Mouse (Mus musculus) urinary bladder, adult 2 months (tissue): ENCODE data around the gene Rbpms2. TPM values are rescaled to one million over a fixed set of nuclear protein-coding genes. Genes with fewer than 3 reads are reported as not detected.
"Not testable (repeated sequence)": the region's sequence is repeated elsewhere in the genome, so short reads cannot be mapped to it uniquely, and the experiment has no call there.

ENCODE experiments used
- DNase-seq: peaks from one replicate; pipeline ENCODE4 v3.0.0; 2022; ENCODE audit warnings: low spot score
- polyA plus RNA-seq: library from polyadenylated mRNA; depleted of rRNA; stranded (reverse); fragments of >200 nt; gene quantifications from 2 replicates; pipeline ENCODE4 v1.2.3, GENCODE M21; 2012

Gene Rbpms2
- polyA plus RNA-seq, 1 experiment: 142 TPM

DNA sequence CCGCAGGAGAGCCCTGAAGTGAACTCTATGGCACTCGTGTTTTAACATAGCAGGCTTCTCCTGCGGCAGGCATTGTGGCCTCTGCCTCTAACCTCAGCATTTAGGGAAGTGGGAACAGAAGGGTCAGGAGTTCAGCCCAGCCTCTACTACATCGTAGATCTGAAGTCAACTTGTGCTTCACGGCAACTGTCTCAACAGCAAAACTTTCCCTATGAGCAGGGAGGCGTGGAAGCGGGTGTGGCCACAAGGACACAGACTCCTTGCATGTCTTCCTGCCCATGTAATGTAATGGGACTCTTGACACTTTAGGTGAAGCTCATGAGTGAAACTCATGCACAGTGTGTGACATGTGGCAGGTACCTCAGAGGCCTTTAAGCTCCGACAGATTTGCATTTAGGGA lies 26.1 kb downstream of the Rbpms2 start:
- no peak for DNase-seq

DNA sequence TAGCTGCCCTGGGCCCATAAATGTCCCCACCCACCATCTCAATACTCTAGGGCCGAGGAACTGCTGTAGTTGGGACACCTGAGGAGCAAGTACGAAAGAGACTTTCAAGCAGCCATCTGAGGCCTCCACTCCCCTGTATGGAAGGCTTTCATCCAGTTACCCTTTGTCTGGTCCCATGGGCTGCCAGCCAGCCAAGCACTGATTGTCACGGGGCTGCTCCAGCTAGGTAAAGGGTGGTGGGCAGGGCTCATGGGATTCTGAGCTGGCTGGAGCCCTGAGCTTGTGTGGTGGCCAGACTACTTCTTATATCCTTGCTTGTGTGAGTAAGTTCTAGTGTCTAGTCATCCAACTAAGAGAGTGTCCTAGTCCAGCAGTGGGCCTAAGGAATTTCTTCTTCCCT lies 27.8 kb downstream of the Rbpms2 start:
- no peak for DNase-seq

DNA sequence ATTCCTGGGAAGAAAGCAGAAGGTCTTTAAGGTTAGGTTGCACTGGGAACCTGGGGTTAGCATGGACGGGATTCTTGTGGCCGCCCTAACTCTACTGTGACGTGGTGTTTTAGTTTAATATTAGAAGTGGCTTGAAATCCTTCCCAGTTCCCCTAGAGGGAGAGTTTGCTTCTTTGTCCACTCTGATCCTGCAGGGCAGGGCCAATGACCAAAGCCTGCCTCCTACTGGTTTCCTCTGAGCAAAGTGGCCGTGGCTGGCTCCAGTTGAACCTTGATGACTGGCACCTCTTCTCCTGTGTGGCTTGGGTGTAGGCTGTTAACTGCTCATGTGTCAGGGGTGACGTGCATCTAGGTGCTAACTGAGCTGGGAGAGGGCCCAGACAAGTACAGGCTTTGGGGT lies 31.6 kb downstream of the Rbpms2 start:
- no peak for DNase-seq

DNA sequence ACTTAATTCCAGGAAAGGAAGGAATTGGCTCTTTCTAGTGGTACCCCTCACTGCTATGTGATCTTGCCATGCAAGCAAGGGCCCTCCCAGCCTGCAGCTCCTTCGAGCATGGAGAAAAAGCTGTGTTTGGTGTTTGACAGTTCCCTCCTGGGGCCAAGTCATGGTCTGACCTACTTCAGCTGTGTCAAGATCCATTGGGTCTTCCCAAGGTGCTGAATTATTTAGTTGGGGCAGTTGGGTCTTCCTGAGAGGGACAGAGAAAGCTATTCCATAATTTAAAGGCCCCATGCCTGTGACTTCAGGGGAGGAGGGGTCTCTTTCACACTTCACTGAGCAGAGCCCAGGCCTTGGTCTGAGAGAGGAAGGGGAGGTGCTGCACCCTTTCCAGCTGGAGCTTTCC lies 32.0 kb downstream of the Rbpms2 start:
- DNase-seq: no peak

DNA sequence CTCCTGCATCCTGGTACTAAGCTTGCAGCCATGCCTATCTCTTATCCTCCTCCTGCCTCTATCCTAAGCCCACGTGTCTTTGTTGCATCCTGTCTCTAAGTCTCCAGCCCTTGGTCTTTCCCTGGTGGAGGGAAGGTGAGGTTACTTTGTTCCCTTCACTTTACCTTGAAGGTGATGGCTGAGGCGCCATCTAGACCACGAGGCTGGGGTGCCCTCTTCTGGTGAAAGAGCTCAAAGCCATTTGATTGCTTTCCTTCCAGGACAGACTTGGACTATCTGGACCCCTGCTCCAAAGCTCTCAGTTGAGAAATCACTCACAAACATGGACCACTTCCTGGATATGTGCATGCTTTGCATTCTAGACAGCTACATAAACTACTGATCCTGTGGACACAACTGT lies 34.7 kb downstream of the Rbpms2 start:
- no peak for DNase-seq

DNA sequence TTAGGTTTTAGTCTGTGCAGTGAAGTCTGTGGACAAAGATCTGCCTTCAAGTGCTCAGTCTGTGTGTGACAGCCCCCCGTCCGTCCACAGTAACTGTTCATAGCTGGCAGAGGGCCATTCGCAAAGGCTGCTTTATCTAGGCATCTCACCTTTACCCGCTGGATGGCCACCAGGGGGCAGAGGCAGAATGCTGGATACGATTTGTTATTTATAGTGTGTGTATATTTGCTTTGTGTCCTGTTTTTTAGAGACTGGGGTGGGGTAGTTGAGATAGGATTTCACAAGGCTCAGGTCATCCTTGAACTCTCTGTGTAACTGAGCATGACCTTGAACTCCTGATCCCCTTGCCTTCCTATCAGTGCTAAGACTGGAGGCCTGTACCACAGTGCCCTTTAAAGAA lies 36.6 kb downstream of the Rbpms2 start:
- no peak for DNase-seq

DNA sequence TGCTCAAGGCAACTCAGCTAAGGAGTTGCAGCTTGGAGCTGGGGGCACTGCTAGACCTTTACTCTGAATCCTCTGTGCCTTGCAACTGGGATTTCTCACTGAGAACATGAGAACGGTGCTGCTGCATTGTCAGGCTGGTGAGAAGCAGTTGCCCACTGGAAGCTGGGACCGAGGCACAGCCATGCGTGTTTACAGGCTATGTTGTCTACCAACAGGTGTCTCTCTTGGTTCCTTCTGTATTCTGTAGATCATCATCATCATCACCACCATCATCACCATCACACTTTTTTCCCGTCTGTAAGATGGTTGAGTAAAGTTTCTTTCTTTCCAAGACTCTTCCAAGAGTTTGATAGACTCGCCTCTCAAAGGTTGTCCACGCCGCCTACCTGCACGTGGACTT lies 38.3 kb downstream of the Rbpms2 start, which contains the start of gene Oaz2:
TSS of gene Oaz2 (plus strand) at position 301 of the 400 bp plus-strand sequence.
- DNase-seq: no peak

DNA sequence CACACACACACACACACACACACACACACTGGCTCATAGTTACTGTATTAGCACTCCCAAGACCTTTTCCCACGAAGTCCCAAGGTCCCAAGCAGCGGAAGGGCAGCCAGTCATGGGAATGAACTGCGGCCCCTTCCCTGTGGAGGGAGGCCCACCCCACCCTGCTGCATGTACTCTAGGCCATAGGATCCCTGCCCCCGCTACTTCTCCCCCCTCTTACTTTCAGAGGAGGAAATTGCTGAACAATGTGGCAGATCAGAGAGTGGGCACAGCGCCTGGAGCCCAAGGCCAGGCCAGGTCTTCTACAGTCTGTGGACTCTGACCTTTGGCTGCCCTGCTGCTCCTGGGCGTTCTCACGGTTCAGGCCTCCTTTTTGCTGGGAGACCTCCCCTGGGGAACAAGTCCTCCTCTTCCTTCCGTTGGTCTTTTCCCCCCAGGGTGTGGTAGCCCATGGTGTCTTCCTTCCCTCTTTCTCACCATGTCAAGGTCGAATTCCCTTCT lies 42.0 kb downstream of the Rbpms2 start:
- no peak for DNase-seq

DNA sequence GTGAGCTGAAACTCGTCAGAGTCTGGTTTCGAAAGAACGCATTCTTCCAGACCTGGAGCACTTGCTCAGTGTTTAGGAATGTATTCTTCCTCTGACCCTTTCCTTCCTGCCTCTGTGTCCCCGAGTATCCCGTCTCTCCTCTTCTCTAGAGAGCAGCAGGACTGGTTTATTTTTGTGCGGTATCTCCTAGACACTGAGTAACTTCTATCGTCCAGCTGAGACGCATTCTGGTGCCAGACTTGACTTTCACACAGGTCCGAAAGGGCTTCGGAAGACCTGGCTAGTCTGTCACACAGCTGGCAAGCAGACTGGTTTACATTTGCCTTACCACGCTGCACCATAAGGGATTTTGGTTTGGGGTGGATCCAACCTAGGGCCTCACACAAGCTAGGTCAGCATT lies 43.5 kb downstream of the Rbpms2 start:
- no peak for DNase-seq

DNA sequence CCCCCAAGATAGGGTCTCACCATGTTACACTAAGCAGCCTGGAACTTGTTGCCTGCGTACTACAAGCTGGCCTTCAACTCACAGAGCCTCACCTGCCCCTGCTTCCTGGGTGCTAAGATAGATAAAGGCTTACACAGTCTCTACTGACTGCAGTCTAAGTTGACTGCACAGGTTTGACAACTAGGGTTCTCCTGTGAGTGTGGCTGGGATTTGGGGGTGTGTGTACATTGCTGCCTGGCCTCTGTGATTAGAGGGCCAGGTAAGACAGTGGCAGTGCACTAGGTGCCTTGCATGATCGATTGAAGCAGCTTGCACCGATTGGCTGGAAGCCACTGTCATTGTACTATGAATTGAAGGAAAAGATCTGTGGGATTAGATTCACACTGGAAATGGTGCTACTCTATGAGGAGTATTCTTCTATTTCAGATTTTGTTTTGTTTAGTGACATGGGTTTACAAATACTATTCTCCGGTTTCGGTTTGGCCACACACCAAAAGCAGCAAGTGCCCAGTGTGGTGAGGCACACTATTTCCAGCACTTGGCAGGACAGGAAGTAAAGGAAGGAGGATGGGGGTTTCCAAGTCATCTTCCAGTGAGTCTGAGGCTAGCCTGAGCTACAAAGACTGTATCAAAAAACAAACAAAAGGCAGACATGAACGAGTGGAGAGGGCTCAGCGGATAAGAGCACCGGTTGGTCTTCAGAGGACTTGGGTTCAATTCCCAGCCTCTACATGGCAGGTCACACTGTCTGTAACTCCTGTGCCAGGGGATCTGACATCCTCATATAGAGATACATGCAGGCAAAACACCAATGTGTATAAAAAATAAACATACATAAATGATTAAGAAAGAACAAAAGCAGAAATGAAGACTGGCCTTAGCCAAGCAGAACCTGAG lies 46.3 kb downstream of the Rbpms2 start:
- no peak for DNase-seq

DNA sequence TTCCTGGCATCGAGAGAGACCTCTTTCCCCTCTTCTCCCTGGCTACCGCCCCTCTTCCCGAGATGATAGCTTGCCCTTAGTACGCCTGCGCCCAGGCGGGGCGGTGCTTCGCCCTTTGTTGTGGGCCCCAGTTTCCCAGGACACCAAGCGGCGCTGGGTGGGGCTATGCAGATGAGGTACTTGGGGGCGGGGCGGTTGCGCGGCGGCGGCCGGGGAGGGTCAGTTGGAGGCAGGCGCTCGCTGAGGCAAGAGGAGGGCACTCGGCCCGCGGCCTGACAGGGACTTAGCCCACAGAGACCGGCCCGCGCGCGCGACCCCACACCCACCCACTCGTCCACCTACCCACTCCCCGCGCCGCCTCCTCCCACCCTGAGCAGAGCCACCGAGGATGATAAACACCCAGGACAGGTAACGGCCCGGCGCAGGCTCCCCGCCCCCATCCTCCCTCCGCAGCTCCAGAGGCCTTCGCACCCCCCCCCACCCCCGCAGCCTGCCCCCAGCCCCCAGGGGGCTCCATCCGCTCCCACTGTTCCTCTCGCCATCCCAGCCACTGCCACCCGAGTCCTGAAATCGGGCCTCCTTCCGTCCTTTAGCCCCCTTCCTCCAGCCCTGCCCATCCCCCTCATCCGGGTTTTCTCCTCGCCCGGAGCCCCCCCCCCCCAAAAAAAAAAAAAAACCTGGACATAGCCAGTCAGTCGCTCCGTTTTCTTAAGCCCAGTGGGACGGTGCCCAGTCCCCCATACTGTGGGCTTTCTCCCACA lies 47.1 kb downstream of the Rbpms2 start:
- DNase-seq: peak; percentile 92

DNA sequence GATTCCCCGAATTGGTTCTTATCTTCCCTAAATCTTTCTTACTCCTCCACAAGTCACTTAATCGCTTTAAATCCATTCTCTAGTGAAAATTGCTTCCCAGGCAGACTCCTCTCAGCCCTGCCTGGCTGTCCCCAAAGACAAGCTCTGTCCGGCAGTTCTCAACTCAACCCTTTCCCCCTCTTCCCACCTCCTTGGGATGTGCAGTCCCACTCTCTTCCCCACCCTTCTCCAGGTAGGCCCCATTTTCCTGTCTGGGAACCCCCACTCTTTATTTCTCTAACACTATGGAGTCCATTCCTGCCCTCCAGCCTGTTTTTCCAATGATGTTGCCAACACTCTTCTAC lies 47.6 kb downstream of the Rbpms2 start:
- no peak for DNase-seq

DNA sequence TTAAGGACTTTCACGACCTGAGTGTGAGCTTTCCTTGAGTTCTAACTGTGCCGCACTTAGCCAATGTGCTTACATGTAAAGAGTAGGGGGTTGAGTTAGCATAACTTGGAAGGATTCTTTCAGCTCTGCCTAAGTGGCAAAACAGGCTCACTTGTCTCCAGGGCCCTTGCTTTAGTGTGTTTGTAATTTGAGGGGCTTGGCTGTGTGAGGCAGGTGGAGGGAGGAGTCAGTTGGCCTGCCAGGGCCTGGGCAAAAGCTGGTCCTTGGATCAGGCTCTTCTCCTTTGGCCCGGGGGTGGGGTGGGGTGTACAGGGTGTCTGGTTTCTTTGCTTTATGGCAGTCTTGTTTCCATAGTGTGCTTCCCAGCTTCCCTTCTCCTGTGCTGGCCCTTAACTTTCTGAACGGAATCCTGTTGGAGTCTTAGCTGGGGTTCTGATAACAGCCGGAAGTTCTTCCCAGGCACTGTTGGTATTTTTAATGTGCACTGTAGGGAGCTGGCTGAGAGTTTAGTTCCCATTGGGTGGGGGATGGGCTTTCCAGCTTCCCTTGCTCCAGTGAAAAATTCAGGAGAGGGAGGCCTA lies 49.8 kb downstream of the Rbpms2 start:
- no peak for DNase-seq

DNA sequence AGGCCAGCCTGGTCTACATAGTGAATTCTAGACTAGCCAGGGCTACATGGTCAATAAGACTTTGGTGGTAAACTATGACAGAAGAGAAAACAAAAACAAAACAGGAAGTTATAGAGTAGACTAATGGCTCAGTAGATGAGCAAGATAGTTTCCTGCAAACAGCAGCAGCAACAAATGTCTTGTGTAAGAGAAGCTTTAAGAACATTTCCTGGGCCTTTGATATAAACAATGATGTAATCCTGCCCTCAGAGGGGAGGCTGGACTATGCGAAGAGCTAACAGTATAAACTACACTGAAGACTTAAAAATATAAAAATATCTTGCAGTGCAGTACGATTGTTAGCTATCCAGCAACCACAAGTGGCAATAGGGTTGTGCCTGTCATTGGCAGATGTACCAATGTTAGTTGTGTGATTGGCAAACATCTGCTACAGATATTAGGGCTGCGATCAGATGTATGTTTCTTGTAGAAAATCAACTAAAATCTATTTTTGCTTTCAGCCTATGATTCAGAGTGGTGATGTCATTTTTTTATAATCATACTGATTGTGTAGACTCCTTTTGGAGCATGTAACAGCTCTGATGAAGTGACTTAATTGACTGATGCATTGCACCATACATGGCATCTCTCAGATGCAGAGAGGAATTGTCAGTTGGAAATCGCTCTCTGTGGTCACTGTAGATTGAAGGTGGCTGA lies 51.6 kb downstream of the Rbpms2 start:
- DNase-seq: no peak

DNA sequence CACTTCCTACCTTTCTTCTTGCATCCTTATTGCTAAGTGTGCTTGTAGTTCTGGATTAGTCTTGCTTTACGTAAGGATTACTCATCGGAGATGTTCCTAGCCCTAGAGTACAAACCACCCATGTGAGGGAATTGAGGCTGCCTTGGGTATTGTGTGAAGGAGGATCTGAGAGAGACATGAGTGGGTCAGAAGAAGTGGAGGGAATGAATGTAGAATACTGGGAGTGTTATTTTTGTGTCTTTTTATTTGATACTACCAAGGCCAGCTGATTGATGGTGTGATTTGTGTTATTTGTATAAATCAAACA lies 52.1 kb downstream of the Rbpms2 start:
- DNase-seq: no peak

DNA sequence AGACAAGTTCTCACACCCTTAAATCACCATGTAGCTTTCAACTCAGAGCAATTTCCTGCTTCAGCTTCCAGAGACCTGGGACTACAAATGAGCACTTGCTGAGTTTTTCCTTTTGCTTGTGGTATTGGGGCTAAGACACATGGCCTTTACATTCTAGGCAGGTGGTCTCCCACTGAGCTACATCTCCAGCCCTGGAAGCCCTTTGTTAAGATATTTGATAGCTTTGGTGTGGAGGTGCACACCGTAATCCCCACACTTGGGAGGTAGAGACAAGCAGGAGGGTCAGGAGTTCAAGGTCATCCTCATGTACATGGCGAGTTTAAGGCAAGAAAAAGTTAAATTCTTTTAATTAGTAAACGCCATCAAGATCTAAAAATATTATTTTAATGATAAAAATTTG lies 52.7 kb downstream of the Rbpms2 start:
- no peak for DNase-seq

DNA sequence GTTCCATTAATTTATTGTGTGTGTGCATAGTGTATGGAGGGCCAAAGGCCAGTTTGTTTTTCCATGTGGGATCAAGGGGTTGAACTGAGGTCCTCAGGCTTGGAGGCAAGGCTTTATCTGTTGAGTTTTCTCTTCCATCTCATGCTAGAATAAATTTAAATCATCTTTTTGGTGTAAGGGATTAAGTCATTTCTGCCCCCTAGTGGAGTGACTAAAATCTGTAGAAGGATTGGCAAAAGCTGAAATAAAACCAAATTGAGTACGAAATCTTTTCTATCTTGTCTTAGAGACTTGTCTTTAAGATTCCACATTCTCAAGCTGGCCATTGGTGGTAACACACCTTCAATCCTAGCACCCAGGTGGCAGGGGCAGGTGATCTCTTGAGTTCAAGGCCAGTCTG lies 53.5 kb downstream of the Rbpms2 start:
- DNase-seq: no peak

DNA sequence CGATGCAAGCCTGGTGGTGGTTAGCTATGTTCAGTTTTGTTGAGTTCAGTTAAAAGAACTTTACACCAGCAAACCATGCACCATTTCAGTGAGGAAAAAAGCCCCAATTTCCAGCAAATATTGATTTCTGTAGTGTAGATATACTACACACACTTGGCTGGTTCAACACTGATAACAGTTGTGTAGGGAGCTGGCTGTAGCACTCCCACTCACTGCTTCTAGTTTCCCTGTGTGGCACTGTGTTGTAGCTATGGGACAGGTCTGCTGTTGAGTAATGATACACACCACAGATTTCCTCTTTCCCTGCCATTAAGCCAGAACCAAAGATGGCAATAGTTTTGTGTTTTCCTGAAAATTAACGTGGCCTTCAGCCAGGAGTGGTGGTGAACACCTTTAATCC lies 55.3 kb downstream of the Rbpms2 start:
- no peak for DNase-seq

DNA sequence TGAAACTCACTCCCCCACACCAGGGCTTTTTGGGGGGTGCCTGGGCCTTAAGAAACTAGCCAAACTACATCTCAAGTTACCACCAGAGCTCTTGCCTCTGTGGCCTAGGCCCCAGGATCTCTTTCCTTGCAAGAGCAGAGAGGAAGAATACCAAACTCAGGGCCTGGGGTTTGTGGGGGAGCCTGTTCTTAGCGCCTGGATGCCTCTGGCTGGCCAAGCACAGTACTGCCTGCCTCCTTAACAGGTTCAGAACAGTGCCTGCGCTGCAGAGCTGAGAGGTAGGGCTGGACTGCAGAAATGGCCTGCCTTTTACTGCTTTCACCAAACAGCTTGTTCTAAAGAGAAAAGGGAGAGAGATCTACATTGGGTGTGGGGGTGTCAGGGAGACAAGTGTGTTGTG lies 60.4 kb downstream of the Rbpms2 start:
- not testable (repeated sequence) for DNase-seq

DNA sequence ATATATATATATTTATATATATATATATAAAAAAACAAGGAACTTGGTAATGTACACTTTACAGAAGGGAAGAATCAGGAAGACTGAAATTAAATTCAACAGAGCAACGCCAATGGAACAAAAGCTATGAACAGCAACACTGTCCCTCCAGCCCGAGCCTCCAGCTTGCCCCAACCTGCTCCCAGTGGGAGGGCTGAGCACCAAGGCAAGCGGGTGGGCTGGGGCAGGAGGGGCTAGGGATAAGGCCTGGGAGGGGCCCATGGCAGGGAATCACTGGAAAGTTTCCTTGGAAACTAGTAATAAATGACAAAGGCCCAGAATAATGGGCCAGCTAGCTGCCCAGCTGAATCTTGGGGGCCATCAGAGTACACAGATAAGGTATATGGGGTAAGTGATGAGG lies 63.0 kb downstream of the Rbpms2 start:
- no peak for DNase-seq

DNA sequence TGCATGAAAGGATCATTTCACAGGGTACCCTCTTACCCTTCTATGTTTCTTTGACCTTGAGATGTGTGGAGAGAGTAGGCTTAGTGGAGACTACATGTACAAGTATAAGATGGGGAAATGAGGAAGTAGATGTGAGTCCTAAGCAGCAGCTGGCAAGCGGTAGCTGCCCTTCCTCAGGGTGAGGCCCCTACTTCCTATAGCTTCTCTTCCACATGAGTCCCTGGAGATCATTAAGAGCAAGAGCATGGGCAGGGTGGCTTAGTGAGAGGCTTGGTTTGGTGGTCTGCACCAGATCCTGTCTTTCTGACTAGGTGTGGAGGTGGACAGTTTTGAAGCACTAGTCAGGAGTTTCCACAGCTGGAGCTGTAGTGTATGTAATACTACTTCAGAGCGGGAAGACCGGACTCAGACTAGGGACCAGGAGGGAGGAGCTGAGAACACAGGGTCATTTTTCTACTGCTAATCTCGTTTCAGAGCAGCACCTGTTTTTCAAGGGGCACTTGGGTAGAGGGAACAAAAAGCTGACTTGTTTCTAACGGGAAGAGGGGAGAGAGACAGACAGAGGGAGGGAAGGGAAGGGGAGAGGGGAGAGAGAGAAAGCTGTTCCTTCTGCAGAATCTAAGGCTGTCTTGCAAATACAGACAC lies 63.6 kb downstream of the Rbpms2 start:
- DNase-seq: no peak

DNA sequence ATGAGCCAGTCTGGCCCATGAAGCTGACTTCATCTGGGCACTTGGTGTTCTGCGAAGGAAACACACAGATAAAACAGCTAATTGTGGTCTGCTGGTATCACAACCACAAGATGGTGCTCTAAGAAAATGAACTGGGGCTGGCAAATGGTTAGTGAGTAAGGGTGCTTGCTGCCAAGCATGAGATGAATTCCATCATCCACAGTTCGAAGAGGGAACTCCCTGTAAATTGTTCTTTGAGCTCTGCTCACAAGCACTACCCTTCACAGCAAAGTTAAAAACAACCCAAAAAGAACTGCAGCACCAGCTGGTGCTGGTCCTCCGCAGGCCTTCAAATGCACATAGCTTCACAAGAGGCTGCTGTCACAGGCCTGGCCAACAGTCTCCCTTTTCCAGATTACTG lies 66.2 kb downstream of the Rbpms2 start:
- no peak for DNase-seq
